Mouse (Mus musculus) T-helper 1 cell (primary cell): ENCODE results near the gene Fsip1.
"Not testable (repeated sequence)": the region's sequence is repeated elsewhere in the genome, so short reads cannot be mapped to it uniquely, and the experiment has no call there.

Experiments
- in situ Hi-C: fragments of 300-600 bp; cut with MboI, MseI; formaldehyde crosslinking; loops from one replicate; pipeline ENCODE4 v1.15.1; 2025; ENCODE audit warnings: high pct_unique_total_duplicates

Gene Fsip1

GRCm38 (mm10) chr2:118256621-118257053 is at the start of gene Fsip1:
Gene Fsip1, minus strand, starts transcription at chr2:118256966.
- in situ Hi-C loops = loop anchor here (5.0 to 10.0 kb wide), 2 partner anchors 356 to 978 kb away; partner anchors contain the start of gene Spint1

GRCm38 (mm10) chr2:118306522-118306895 is 49.7 kb upstream of the Fsip1 start:
- in situ Hi-C loops = no loop called here

- in situ Hi-C loops = no loop called here
Observed at GRCm38 (mm10) chr2:118305827-118306521, 49.2 kb upstream of the Fsip1 start.

GRCm38 (mm10) chr2:118303456-118303855 is 46.7 kb upstream of the Fsip1 start:
- in situ Hi-C loops = no loop called here

- in situ Hi-C loops = no loop called here
Observed at GRCm38 (mm10) chr2:118301656-118302055, 44.9 kb upstream of the Fsip1 start.

- in situ Hi-C loops = no loop called here
Observed at GRCm38 (mm10) chr2:118301041-118301545, 44.3 kb upstream of the Fsip1 start.

GRCm38 (mm10) chr2:118299981-118300380 is 43.2 kb upstream of the Fsip1 start:
- in situ Hi-C loops = no loop called here

GRCm38 (mm10) chr2:118298601-118299000 is 41.8 kb upstream of the Fsip1 start:
- in situ Hi-C loops = no loop called here

- in situ Hi-C loops = no loop called here
Observed at GRCm38 (mm10) chr2:118297966-118298365, 41.2 kb upstream of the Fsip1 start.

GRCm38 (mm10) chr2:118295505-118295904 is 38.7 kb upstream of the Fsip1 start:
- in situ Hi-C loops = no loop called here

GRCm38 (mm10) chr2:118293583-118293982 is 36.8 kb upstream of the Fsip1 start:
- in situ Hi-C loops = no loop called here

- in situ Hi-C loops = not testable (repeated sequence)
Observed at GRCm38 (mm10) chr2:118289066-118289460, 32.3 kb upstream of the Fsip1 start.

- in situ Hi-C loops = no loop called here
Observed at GRCm38 (mm10) chr2:118288326-118289065, 31.7 kb upstream of the Fsip1 start.

GRCm38 (mm10) chr2:118287678-118288077 is 30.9 kb upstream of the Fsip1 start:
- in situ Hi-C loops = no loop called here

- in situ Hi-C loops = no loop called here
Observed at GRCm38 (mm10) chr2:118282467-118282866, 25.7 kb upstream of the Fsip1 start.

GRCm38 (mm10) chr2:118278249-118278648 is 21.5 kb upstream of the Fsip1 start:
- in situ Hi-C loops = no loop called here

GRCm38 (mm10) chr2:118271606-118272005 is 14.8 kb upstream of the Fsip1 start:
- in situ Hi-C loops = no loop called here

- in situ Hi-C loops = no loop called here
Observed at GRCm38 (mm10) chr2:118270213-118270612, 13.4 kb upstream of the Fsip1 start.

- in situ Hi-C loops = no loop called here
Observed at GRCm38 (mm10) chr2:118263914-118264201, 7.1 kb upstream of the Fsip1 start.

GRCm38 (mm10) chr2:118263151-118263913 is 6.6 kb upstream of the Fsip1 start:
- in situ Hi-C loops = no loop called here

GRCm38 (mm10) chr2:118262673-118263072 is 5.9 kb upstream of the Fsip1 start:
- in situ Hi-C loops = no loop called here

- in situ Hi-C loops = loop anchor here (5.0 to 10.0 kb wide), 2 partner anchors 353 to 975 kb away; partner anchors contain the start of gene Spint1
Observed at GRCm38 (mm10) chr2:118259746-118260145, 3.0 kb upstream of the Fsip1 start.
